Mouse (Mus musculus): ENCODE results near the gene Sema4b. TPM values are rescaled to one million over a fixed set of nuclear protein-coding genes. Genes with fewer than 3 reads are reported as not detected.

Sema4b gene
- total RNA-seq (2023; ENCODE audit: inconsistent age): 160 to 187 TPM (median 181 TPM) in 4 replicates

DNA sequence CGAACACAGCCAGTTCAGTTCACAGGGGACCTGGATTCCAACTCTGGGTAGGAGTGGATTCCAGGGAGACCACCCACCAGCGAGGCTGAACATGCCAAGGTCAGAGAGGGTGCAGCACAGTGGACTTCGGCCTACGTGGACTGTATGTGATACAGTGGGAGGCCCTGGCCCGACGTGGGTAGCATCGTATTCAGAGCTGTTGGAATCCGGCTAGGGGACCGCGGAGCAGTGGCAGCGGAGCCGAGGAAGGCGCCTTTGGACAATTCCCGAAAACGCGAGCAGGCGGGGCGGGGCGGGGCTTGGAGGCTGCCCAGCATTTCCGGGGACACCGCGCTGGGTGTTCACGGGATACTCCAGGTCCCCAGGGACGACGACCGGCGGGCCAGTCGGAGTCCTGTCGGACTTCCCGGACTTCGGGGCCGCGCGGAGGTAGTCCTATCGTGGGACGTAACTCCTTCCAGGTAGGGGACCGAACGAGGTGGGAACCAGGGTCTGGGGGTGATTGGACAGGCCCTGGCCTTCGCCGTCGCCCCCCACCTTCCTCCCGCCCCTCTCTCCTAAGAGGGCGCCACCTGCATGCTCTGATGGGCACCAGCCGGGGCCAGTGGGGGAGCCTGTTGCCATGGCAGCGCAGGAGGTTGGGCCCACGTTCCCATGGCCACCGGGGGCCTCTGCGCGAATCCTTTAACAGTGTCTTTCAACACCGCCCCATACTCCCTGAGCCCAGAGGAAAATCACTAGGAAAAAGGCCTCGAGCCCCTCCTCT is at the start of gene Sema4b:
TSS of gene Sema4b (plus strand) at position 311 of the 766 bp plus-strand sequence.

GRCm38 (mm10) chr7:80232489-80233029 is 45.9 kb downstream of the Sema4b start, which contains the start of the genes Cib1 and Gdpgp1:
Gene Cib1 (minus strand): TSS chr7:80232813.
Gene Gdpgp1 (plus strand): TSS chr7:80232865.

GRCm38 (mm10) chr7:80246148-80246721 is 59.6 kb downstream of the Sema4b start, which contains the start of gene Ttll13:
Gene Ttll13 (plus strand): TSS chr7:80246376.

GRCm38 (mm10) chr7:80260625-80261371 is 74.2 kb downstream of the Sema4b start, which contains the start of gene Ngrn:
Gene Ngrn (plus strand): TSS chr7:80261215.

DNA sequence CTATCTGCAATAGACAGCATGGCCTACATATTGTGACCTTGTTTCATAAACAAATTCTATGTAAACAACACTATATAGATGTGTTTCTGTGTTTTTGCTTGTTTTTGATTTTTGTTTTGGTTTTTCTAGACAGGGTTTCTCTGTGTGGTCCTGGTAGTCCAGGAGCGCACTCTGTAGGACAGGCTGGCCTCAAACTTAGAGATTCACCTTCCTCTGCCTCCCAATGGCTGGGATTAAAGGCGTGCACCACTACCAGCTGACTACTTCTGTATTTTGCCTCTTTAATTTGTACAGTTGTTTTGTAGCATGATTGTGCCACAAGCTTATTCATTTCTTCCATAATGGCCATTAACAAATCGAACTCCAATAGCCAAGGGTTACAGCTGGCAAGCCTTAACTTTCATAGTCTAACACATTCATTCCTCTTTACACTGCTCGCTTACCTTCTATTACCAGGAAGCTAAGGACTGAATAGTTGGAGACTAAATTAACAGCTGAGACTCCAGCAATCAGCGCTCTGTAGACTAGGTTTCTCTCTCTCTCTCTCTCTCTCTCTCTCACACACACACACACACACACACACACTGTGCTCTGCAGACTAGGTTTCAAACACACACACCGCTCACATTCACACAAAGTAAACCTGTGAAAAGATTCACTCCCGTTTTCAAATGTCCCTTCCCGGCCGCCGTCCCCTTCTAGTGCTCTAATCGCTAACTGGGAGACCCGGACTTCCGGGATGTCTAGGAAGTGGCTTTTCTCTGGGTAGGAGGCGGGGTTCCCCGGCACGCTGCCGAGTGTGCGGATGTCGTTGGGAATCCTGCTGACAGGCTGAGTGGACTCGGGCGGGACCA is 82.5 kb downstream of the Sema4b start, which contains the start of gene Vps33b:
TSS of gene Vps33b (plus strand) at position 753 of the 854 bp plus-strand sequence.

Other genes starting within 250 kb of the Sema4b start
- gene Zfp710, start 162.0 kb upstream of the Sema4b start, total RNA-seq (2023; ENCODE audit: inconsistent age): 49.5 to 75.4 TPM (median 68.2 TPM) in 4 replicates
- 21.3 to 28.3 TPM (median 24.7 TPM) in 4 replicates for gene Idh2, start 71.4 kb upstream of the Sema4b start, total RNA-seq (2023; ENCODE audit: inconsistent age)
- gene Cib1, start 46.0 kb downstream of the Sema4b start, total RNA-seq (2023; ENCODE audit: inconsistent age): 99.8 to 120 TPM (median 105 TPM) in 4 replicates
- gene Gdpgp1, start 46.0 kb downstream of the Sema4b start, total RNA-seq (2023; ENCODE audit: inconsistent age): 5.3 to 7.0 TPM (median 5.8 TPM) in 4 replicates
- gene Ttll13, start 59.5 kb downstream of the Sema4b start, total RNA-seq (2023; ENCODE audit: inconsistent age): 0.72 to 1.1 TPM (median 0.85 TPM) in 4 replicates
- 11.5 to 19.3 TPM (median 15.4 TPM) in 4 replicates for gene Ngrn, start 74.4 kb downstream of the Sema4b start, total RNA-seq (2023; ENCODE audit: inconsistent age)
- 34.4 to 40.6 TPM (median 38.5 TPM) in 4 replicates for gene Vps33b, start 82.8 kb downstream of the Sema4b start, total RNA-seq (2023; ENCODE audit: inconsistent age)
- gene Prc1, start 107.6 kb downstream of the Sema4b start, total RNA-seq (2023; ENCODE audit: inconsistent age): 3.0 to 6.1 TPM (median 5.3 TPM) in 4 replicates
- 25.3 to 30.0 TPM (median 28.4 TPM) in 4 replicates for gene Rccd1, start 137.6 kb downstream of the Sema4b start, total RNA-seq (2023; ENCODE audit: inconsistent age)
- gene Unc45a, start 154.2 kb downstream of the Sema4b start, total RNA-seq (2023; ENCODE audit: inconsistent age): 90.2 to 97.5 TPM (median 95.7 TPM) in 4 replicates
- gene Hddc3, start 156.3 kb downstream of the Sema4b start, total RNA-seq (2023; ENCODE audit: inconsistent age): 6.1 to 20.0 TPM (median 10.3 TPM) in 4 replicates
- 97.1 to 110 TPM (median 103 TPM) in 4 replicates for gene Man2a2, start 184.5 kb downstream of the Sema4b start, total RNA-seq (2023; ENCODE audit: inconsistent age)
- gene Fes, start 201.1 kb downstream of the Sema4b start, total RNA-seq (2023; ENCODE audit: inconsistent age): 24.3 to 39.6 TPM (median 29.6 TPM) in 4 replicates
- gene Furin, start 218.6 kb downstream of the Sema4b start, total RNA-seq (2023; ENCODE audit: inconsistent age): 48.4 to 61.1 TPM (median 54.8 TPM) in 4 replicates